Mouse (Mus musculus) embryonic fibroblast, embryonic 13.5 days (primary cell): Measurements from ENCODE around the gene Olfr653.

Experiments
- CTCF ChIP-seq: IDR thresholded peaks from 2 replicates; pipeline ENCODE4 v1.5.1; 2011; ENCODE audit warnings: mild to moderate bottlenecking, control low read depth, low read length, moderate library complexity, borderline replicate concordance; ENCODE audit not compliant: insufficient read depth
- POLR2A ChIP-seq: IDR thresholded peaks from 2 replicates; pipeline ENCODE4 v1.6.1; 2011; ENCODE audit warnings: low read depth, mild to moderate bottlenecking, control low read depth, low read length, moderate library complexity

- TF ChIP-seq CTCF (no peak), POLR2A (no peak)
Measured at GRCm38 (mm10) chr7:104581429-104581828, 4.3 kb downstream of the Olfr653 start.
